Mouse (Mus musculus): ENCODE data around the gene Crhr1. TPM values are rescaled to one million over a fixed set of nuclear protein-coding genes. Genes with fewer than 3 reads are reported as not detected.

Gene Crhr1
- polyA plus RNA-seq, 1 experiment from 2014 or later = 0.16 TPM

- no peaks in the 10 kb centered on the region for H3K9me3 ChIP-seq (ENCODE audit: low read length)
- H3K4me2 ChIP-seq (replicated peaks; ENCODE audit: low read depth, low read length) = no peak overlapping the region
- H3K4me3 ChIP-seq (ENCODE audit: low read length) = no peak overlapping the region
- peaks cover 17% of the 10 kb centered on the region for H3K4me1 ChIP-seq (ENCODE audit: insufficient read depth, low read length)
- WGBS = 66% methylated on average over 15 of the region's 15 CpGs
- H3K27ac ChIP-seq (ENCODE audit: low read length) = no peak overlapping the region
- H3K36me3 ChIP-seq (ENCODE audit: insufficient read depth, low read length) = no peaks in the 10 kb centered on the region
- H3K27me3 ChIP-seq (ENCODE audit: insufficient read depth, low read length) = peaks cover 63% of the 10 kb centered on the region
- no peak for ATAC-seq (ENCODE audit: low FRiP score, low TSS enrichment)
- H3K9ac ChIP-seq (replicated peaks; ENCODE audit: low read length) = no peak overlapping the region
These were observed 1.7 kb upstream of the Crhr1 start for GRCm38 (mm10) chr11:104130721-104131647.

DNA sequence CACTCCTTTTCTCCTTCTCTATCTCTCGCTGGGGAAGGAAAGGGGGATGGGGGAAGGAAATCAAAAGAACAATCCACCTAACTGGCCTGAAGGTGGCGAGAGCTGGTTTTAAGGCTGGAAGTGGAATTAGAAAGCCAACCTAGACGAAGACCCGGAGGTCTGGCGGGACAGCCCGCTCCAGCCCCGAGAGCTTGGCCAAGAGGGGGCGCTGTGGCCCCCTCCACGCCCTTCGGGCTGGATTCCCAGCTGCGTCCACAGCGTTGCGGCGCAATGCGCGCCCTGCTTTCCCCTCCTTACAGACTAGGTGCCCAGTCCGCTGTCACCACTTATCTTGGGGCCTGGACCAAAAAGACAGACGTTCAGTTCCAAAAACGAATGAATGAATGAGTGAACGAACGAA, 899 bp upstream of the Crhr1 start:
- Histone ChIP-seq H3K27ac (ENCODE audit: low read length) (no peak overlapping the region), H3K4me1 (ENCODE audit: insufficient read depth, low read length) (peaks cover 17% of the 10 kb centered on the region), H3K4me3 (ENCODE audit: low read length) (peak overlapping the region; percentile 57), H3K27me3 (ENCODE audit: insufficient read depth, low read length) (peaks cover 71% of the 10 kb centered on the region), H3K4me2 (replicated peaks; ENCODE audit: low read depth, low read length) (peak overlapping the region; percentile 97), H3K9ac (replicated peaks; ENCODE audit: low read length) (no peak overlapping the region), H3K9me3 (ENCODE audit: low read length) (no peaks in the 10 kb centered on the region), H3K36me3 (ENCODE audit: insufficient read depth, low read length) (no peaks in the 10 kb centered on the region)
- ATAC-seq (ENCODE audit: low FRiP score, low TSS enrichment) = peak; percentile 71; the same call in 1 of the 2 replicates
- WGBS = under 1% methylated on average over 21 of the region's 21 CpGs

DNA sequence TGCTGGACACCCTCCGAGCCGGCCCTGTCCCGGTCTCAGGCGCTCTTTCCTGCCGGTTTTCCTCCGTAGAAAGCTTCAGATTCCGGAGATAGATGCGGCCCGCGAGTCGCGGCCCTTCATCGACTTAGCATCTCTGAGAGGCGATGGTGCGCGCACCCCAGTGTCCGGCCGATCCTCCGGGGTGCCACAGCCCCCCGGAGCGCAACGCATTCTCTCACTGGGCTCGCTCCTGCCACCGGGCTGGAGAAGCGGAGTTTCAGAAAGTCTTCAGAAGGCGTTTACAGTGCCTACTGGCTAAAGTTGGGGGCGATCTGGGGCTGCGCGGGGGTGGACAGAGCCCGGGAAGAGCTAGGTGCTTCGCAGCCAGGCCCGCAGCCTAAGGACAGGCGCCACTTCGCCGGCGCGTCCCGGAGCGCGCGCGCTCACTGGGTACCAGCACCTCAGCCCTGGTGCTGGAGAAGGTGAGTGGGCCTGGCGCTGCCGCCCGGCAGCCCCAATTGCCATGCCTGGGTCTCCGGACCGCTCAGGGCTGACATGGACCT, 858 bp downstream of the Crhr1 start:
- Histone ChIP-seq H3K36me3 (ENCODE audit: insufficient read depth, low read length) (no peaks in the 10 kb centered on the region), H3K27me3 (ENCODE audit: insufficient read depth, low read length) (peaks cover 71% of the 10 kb centered on the region), H3K9me3 (ENCODE audit: low read length) (no peaks in the 10 kb centered on the region)

GRCm38 (mm10) chr11:104138976-104139375, 6.3 kb downstream of the Crhr1 start:
- Histone ChIP-seq H3K36me3 (ENCODE audit: insufficient read depth, low read length) (no peaks in the 10 kb centered on the region), H3K4me1 (ENCODE audit: insufficient read depth, low read length) (no peaks in the 10 kb centered on the region), H3K9ac (replicated peaks; ENCODE audit: low read length) (no peak overlapping the region), H3K4me2 (replicated peaks; ENCODE audit: low read depth, low read length) (no peak overlapping the region), H3K4me3 (ENCODE audit: low read length) (no peak overlapping the region), H3K27ac (ENCODE audit: low read length) (no peak overlapping the region), H3K9me3 (ENCODE audit: low read length) (no peaks in the 10 kb centered on the region), H3K27me3 (ENCODE audit: insufficient read depth, low read length) (peaks cover 28% of the 10 kb centered on the region)
- WGBS = 73% methylated on average over 3 of the region's 3 CpGs
- no peak for ATAC-seq (ENCODE audit: low FRiP score, low TSS enrichment)

More for the DNA sequence above, 858 bp downstream of the Crhr1 start:
- peak overlapping the region; percentile 97 for H3K4me2 ChIP-seq (replicated peaks; ENCODE audit: low read depth, low read length)
- H3K9ac ChIP-seq (replicated peaks; ENCODE audit: low read length) = peak overlapping the region; percentile 45; the same call in 1 of the 2 replicates
- H3K4me3 ChIP-seq (ENCODE audit: low read length) = peak overlapping the region; percentile 57
- under 1% methylated on average over 47 of the region's 47 CpGs for WGBS
- H3K27ac ChIP-seq (ENCODE audit: low read length) = no peak overlapping the region
- peaks cover 17% of the 10 kb centered on the region for H3K4me1 ChIP-seq (ENCODE audit: insufficient read depth, low read length)
- ATAC-seq (ENCODE audit: low FRiP score, low TSS enrichment) = no peak

DNA sequence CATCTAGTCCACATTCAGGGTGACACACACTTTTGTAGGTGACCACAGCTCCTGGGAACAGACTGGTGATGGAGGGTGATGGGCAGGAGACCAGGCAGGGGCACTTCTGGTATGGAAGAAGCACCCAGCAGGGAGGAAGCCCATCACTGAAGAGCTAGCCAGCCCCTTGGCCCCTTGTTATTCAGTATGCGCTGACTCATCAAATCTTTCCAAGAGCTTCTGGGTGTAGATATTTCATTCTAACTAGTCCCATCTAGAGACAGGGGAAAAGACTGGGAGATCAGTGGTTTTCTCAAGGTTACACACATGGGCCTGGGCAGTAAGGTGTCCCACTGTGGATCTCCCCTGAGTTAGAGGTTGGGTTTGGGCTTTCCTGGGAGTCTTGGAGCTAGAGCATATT, 12.3 kb downstream of the Crhr1 start:
- no peak overlapping the region for H3K4me2 ChIP-seq (replicated peaks; ENCODE audit: low read depth, low read length)
- no peaks in the 10 kb centered on the region for H3K36me3 ChIP-seq (ENCODE audit: insufficient read depth, low read length)
- no peaks in the 10 kb centered on the region for H3K27me3 ChIP-seq (ENCODE audit: insufficient read depth, low read length)
- no peak for ATAC-seq (ENCODE audit: low FRiP score, low TSS enrichment)
- H3K9me3 ChIP-seq (ENCODE audit: low read length) = no peaks in the 10 kb centered on the region
- no peak overlapping the region for H3K4me3 ChIP-seq (ENCODE audit: low read length)
- H3K4me1 ChIP-seq (ENCODE audit: insufficient read depth, low read length) = no peaks in the 10 kb centered on the region
- no peak overlapping the region for H3K9ac ChIP-seq (replicated peaks; ENCODE audit: low read length)
- H3K27ac ChIP-seq (ENCODE audit: low read length) = no peak overlapping the region
- 95% methylated on average over 1 of the region's 1 CpGs for WGBS

DNA sequence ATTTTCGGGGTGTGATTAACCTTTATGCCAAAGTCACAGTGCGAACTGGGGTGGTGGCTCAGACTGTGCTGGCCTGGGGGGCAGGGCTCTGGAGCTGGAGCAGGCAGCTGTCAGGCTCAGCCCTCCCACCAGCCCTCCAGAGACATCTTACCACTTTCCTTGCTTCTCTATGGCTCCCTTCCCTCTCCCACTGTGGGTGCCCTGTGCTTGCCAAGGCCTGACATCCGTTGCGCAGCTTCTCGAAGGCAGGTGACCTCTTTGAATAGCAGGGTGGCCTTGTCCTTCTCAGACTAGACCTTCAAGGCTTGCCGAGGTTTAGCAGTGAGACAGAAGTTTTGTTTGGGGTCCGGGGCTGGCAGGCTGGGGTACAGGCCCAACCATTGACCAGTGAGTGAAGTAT, 16.1 kb downstream of the Crhr1 start:
- no peak overlapping the region for H3K9ac ChIP-seq (replicated peaks; ENCODE audit: low read length)
- no peaks in the 10 kb centered on the region for H3K4me1 ChIP-seq (ENCODE audit: insufficient read depth, low read length)
- ATAC-seq (ENCODE audit: low FRiP score, low TSS enrichment) = no peak
- no peak overlapping the region for H3K27ac ChIP-seq (ENCODE audit: low read length)
- no peaks in the 10 kb centered on the region for H3K27me3 ChIP-seq (ENCODE audit: insufficient read depth, low read length)
- no peak overlapping the region for H3K4me3 ChIP-seq (ENCODE audit: low read length)
- no peaks in the 10 kb centered on the region for H3K9me3 ChIP-seq (ENCODE audit: low read length)
- H3K36me3 ChIP-seq (ENCODE audit: insufficient read depth, low read length) = no peaks in the 10 kb centered on the region
- 68% methylated on average over 7 of the region's 7 CpGs for WGBS
- no peak overlapping the region for H3K4me2 ChIP-seq (replicated peaks; ENCODE audit: low read depth, low read length)

- no peak overlapping the region for H3K4me2 ChIP-seq (replicated peaks; ENCODE audit: low read depth, low read length)
- H3K9ac ChIP-seq (replicated peaks; ENCODE audit: low read length) = no peak overlapping the region
- WGBS = 47% methylated on average over 5 of the region's 5 CpGs
- no peaks in the 10 kb centered on the region for H3K4me1 ChIP-seq (ENCODE audit: insufficient read depth, low read length)
- ATAC-seq (ENCODE audit: low FRiP score, low TSS enrichment) = no peak
- H3K9me3 ChIP-seq (ENCODE audit: low read length) = no peaks in the 10 kb centered on the region
- no peaks in the 10 kb centered on the region for H3K27me3 ChIP-seq (ENCODE audit: insufficient read depth, low read length)
- no peaks in the 10 kb centered on the region for H3K36me3 ChIP-seq (ENCODE audit: insufficient read depth, low read length)
- H3K27ac ChIP-seq (ENCODE audit: low read length) = no peak overlapping the region
- H3K4me3 ChIP-seq (ENCODE audit: low read length) = no peak overlapping the region
These were observed 18.3 kb downstream of the Crhr1 start for GRCm38 (mm10) chr11:104150911-104151310.

- no peak overlapping the region for H3K9ac ChIP-seq (replicated peaks; ENCODE audit: low read length)
- ATAC-seq (ENCODE audit: low FRiP score, low TSS enrichment) = no peak
- H3K36me3 ChIP-seq (ENCODE audit: insufficient read depth, low read length) = no peaks in the 10 kb centered on the region
- 55% methylated on average over 4 of the region's 4 CpGs for WGBS
- peaks cover 5% of the 10 kb centered on the region for H3K4me1 ChIP-seq (ENCODE audit: insufficient read depth, low read length)
- no peak overlapping the region for H3K27ac ChIP-seq (ENCODE audit: low read length)
- H3K9me3 ChIP-seq (ENCODE audit: low read length) = no peaks in the 10 kb centered on the region
- no peak overlapping the region for H3K4me3 ChIP-seq (ENCODE audit: low read length)
- no peak overlapping the region for H3K4me2 ChIP-seq (replicated peaks; ENCODE audit: low read depth, low read length)
- peaks cover 5% of the 10 kb centered on the region for H3K27me3 ChIP-seq (ENCODE audit: insufficient read depth, low read length)
These were observed 21.7 kb downstream of the Crhr1 start for GRCm38 (mm10) chr11:104154332-104154731.

GRCm38 (mm10) chr11:104154820-104155635, 22.4 kb downstream of the Crhr1 start:
- peak; percentile 79 for ATAC-seq (ENCODE audit: low FRiP score, low TSS enrichment)
- no peak overlapping the region for H3K27ac ChIP-seq (ENCODE audit: low read length)
- H3K9me3 ChIP-seq (ENCODE audit: low read length) = no peaks in the 10 kb centered on the region
- 16% methylated on average over 9 of the region's 9 CpGs for WGBS
- H3K9ac ChIP-seq (replicated peaks; ENCODE audit: low read length) = no peak overlapping the region
- no peak overlapping the region for H3K4me2 ChIP-seq (replicated peaks; ENCODE audit: low read depth, low read length)
- peaks cover 9% of the 10 kb centered on the region for H3K27me3 ChIP-seq (ENCODE audit: insufficient read depth, low read length)
- no peaks in the 10 kb centered on the region for H3K36me3 ChIP-seq (ENCODE audit: insufficient read depth, low read length)
- no peak overlapping the region for H3K4me3 ChIP-seq (ENCODE audit: low read length)
- peaks cover 5% of the 10 kb centered on the region for H3K4me1 ChIP-seq (ENCODE audit: insufficient read depth, low read length)

All from kidney, embryonic 16.5 days (tissue).